Mouse (Mus musculus) A20 (cell line): ENCODE results near the gene Olfr1447.

Source experiments
- DNase-seq: peaks from one replicate; pipeline ENCODE4 v3.0.0-alpha.2; 2011; ENCODE audit warnings: low read depth, low spot score

Gene Olfr1447

DNA sequence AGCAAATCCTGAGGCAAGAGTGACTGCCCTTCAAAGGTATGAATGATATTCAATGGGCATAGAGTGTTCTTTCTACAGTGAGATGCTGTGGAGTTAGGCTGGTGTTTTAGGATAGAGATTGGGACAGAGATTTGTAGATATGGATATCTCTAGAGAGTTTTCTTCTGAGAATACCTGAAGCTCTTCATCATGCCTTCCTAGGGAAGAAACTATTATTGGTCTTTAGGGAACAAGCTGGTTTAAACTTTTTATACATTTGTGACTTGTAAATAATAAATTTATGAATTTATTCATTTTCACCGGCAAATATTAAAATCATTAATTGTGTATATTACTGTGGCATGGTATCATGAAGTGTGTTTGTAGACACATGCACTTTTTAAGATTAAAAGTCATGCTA is at the start of gene Olfr1447:
Gene Olfr1447 (minus strand): TSS at position 101 of the 400 bp plus-strand sequence.
- no peak for DNase-seq

DNA sequence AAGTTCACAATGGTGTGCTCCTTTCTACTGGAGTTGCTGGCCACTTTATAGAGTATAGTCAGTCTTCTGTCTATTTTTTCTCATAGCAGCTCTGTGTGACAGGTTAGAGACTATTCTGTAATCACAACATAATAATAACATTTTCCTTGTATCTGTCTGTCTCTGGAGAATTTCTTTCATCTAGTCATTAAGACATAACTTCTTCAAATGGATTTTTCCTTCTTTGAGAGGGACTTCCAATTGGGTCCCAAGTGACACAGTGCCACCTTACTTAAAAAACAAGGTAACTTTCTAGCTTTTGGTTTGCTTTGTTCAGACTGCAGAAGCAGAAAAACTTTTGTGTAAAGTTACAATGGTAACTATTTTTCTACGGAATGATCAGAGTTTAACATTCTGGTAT is 46.4 kb upstream of the Olfr1447 start, which contains the start of gene Olfr1450:
Gene Olfr1450 (plus strand): TSS at position 301 of the 400 bp plus-strand sequence.
- DNase-seq: no peak

DNA sequence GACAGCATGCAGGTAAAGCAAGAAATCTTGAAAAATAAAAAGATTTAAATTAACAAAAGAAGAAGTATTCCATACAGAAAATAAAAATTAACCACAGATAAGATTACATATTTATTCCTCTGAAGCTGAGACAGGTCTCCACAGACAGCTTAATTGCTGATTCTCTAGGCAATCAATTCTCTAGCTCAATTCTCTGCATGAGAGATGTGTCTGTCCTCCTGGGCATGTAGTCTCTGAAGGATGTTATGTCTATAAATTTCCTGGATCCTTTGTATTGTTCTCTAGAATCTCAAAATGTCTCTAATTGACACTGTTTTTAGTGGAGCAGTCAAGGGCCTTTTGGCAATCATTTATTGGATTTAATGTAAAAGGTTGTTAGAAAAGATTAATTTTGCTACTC is 27.0 kb upstream of the Olfr1447 start, which contains the start of gene Olfr1449:
Gene Olfr1449 (plus strand): TSS at position 301 of the 400 bp plus-strand sequence.
- no peak for DNase-seq

DNA sequence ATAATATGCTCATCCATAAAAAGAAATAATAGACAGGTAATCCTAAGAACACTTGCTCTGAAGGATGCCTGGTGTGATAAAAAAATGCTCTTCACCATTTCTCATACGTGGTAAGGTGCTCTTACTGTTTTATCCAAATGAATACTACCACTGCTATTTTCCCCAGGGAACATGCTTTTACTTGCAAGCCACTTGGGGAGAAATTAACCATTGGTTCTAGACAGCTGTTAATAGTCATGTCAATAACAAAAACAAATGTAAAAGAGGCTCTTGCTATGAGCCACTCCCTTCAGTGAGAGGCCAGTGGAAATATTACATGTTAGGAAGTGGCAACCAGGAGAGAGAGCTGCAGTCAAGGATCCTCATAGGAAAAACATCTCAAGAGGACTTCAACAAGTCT is 20.8 kb upstream of the Olfr1447 start, which contains the start of gene Olfr1448:
Gene Olfr1448 (minus strand): TSS at position 101 of the 400 bp plus-strand sequence.
- DNase-seq: no peak

DNA sequence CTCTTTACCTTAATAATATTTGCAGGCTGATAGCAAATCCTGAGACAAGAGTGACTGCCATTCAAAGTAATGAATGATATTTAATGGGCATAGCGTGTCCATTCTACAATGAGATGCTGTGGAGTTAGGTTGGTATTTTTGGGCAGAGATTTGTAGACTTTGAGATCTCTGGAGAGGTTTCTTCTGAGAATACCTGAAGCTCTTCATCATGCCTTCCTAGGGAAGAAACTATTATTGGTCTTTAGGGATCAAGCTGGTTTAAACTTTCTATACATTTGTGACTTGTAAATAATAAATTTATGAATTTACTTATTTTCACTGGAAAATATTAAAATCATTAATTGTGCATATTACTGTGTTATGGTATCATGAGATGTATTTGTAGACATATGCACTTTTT is 10.1 kb downstream of the Olfr1447 start, which contains the start of gene Olfr1446:
Gene Olfr1446 (minus strand): TSS at position 101 of the 400 bp plus-strand sequence.
- DNase-seq: no peak

DNA sequence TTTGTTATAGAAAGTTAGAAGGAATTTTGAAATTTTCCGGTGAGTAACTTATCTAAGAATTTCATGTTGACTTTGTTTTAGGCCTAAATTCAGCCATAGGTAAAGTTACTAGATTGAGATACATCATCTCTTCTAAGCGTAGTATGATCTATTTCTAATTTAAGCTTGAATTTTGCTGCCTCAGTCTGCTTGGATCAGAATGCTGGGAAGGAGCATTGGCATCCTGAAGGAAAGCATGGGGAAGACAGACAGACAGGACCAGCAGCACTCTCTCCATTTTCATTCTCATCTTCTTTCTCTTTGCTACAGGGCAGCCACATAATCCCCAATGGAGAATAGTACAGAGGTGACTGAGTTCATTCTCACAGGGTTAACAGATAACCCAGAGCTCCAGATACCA is 20.0 kb downstream of the Olfr1447 start, which contains the start of gene Olfr1445:
Gene Olfr1445 (plus strand): TSS at position 301 of the 400 bp plus-strand sequence.
- DNase-seq: no peak

DNA sequence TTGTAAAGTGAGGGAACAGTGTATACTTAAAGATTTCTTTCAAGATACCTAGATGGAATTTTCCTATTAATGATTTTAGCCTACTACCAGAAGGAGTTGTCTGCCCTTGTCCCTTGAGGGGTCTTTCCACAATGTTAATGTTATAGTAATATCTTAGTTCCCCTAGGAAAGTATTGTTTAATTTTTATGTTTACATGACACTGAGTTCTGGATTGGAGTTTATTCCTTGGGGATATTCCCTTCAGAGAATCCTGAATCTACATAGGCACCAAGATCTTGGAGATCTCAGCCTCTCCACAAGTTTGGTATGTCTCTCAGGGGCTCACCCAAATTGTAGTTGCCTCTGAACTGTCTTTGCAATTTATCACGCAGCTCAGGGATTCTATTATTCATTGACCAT is 46.6 kb downstream of the Olfr1447 start, which contains the start of gene Olfr1444:
Gene Olfr1444 (plus strand): TSS at position 301 of the 400 bp plus-strand sequence.
- no peak for DNase-seq
